Mouse (Mus musculus) effector memory CD4-positive, alpha-beta T cell, adult 5 months (primary cell): ENCODE data around the gene Zfp184. TPM values are rescaled to one million over a fixed set of nuclear protein-coding genes. Genes with fewer than 3 reads are reported as not detected.

Experiments
- polyA plus RNA-seq: library from polyadenylated mRNA; unstranded; fragments of 100-300 nt; shearing (Covaris generic); gene quantifications from one replicate; pipeline ENCODE4 v1.2.1, GENCODE M21; 2017

The Zfp184 gene
- 0.39 TPM for polyA plus RNA-seq

DNA sequence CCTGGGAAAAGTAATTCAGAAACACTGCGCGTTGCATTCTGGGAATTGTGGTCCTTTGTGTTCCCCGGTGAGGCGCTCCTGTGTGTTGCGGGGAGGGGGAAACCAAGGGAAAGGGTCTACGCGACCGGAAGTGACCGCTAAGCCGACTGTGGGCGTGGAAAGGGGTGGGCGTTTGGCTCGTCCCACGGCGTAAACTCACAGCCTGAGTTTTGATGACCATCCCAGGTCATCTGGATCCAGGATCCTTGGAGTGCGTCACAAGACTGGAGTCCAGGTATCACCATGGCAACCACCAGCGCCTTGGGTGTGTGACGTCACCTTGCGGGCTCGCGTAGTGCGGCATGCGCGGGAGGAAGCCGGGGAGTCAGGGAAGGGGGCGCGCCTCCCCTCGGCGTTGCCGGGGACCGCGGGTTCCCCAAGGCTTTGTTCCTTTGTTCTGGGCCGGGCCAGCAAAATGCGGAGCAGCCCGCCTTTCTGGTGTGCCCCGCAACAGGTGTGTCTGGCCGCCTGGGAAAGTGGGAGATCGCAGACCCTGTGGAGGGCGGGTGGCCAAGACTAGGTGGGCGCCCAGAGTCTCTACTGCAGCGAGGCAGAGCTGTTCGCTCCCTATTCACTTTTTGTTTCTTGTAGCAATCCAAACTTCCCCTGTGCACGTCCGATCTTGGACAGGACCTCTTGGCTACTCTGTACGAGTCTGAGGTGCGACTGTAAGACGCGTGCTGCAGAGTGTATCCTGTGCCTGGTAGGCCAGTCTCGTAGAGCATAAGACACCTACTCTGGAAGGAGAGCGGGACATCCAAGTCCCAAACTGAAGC is at the start of gene Zfp184:
TSS of gene Zfp184 (plus strand) at position 169 of the 815 bp plus-strand sequence.

DNA sequence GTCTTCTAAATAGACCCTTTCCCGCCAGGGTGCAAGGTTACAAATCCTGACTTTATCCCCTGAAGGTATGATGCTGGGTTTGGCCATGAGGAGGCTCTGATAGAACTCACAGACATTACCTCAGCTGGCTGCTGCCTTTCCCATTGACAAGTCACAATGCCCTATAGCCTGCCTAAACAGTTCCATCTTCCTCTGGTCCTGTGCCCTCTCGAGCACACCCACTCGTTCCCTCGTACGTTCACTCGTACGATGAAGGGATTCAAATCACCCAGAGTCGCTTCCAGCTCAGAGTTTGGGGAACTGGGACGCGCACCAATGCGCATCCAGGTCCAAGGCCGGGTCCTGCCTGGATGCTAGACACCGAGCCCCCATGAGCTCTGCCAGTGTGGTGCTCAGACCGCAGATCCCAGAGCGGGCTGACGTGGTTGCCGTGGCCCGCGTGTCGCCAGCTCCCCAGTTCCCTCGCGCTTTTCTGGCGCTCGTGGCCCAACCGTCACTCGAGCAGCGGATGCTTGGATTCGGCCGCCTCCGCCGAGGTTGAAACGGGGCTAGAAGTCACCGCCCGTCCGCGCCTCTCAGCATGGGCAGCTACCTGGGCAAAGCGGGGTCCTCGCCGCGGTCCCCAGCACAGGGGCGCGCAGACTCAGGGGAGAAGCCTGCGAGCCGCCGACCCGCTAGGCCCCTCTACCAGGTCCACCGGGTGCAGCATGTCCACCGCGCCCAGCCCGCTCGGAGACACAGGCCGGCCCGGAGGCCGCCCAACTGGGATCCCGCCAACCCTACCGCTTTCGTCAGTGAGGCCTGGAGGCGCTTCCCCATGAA is 36.3 kb downstream of the Zfp184 start, which contains the start of gene Pom121l2:
TSS of gene Pom121l2 (plus strand) at position 214 of the 822 bp plus-strand sequence.

DNA sequence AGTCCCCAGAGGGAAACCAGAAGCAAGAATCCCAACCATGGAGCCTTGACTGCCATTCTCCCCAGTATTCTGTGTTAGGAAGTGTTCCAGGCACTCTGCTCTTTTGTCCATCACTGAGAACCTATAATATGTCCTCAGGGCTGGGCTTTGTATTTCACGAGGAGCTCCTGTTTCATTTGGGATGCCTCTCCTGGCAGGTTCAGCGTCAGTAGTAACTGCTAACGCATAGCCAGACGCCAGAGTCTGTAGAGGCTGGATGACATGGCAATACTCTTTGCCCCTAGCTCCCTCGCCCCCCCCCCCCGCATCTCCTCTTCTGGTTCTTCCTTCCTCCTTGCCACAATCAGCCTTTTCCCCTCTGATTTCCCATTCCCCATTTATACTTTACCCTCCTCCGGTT is 64.7 kb downstream of the Zfp184 start, which contains the start of gene Prss16:
TSS of gene Prss16 (minus strand) at position 101 of the 400 bp plus-strand sequence.

Other genes with a start within 250 kb of the Zfp184 start
- not detected for gene Olfr1359, start 247.0 kb upstream of the Zfp184 start, polyA plus RNA-seq
- gene Hist1h2bl, start 229.0 kb upstream of the Zfp184 start, polyA plus RNA-seq = not detected
- gene Hist1h2ai, start 228.7 kb upstream of the Zfp184 start, polyA plus RNA-seq = not detected
- gene Hist1h3h, start 227.4 kb upstream of the Zfp184 start, polyA plus RNA-seq = not detected
- not detected for gene Hist1h2bm, start 223.1 kb upstream of the Zfp184 start, polyA plus RNA-seq
- not detected for gene Hist1h4j, start 210.0 kb upstream of the Zfp184 start, polyA plus RNA-seq
- not detected for gene Hist1h4k, start 194.6 kb upstream of the Zfp184 start, polyA plus RNA-seq
- gene Hist1h2ak, start 191.3 kb upstream of the Zfp184 start, polyA plus RNA-seq = not detected
- gene Hist1h2bn, start 191.0 kb upstream of the Zfp184 start, polyA plus RNA-seq = 1.1 TPM
- 0.70 TPM for gene Hist1h1b, start 164.5 kb upstream of the Zfp184 start, polyA plus RNA-seq
- 2.5 TPM for gene Hist1h3i, start 161.7 kb upstream of the Zfp184 start, polyA plus RNA-seq
- gene Hist1h2an, start 157.9 kb upstream of the Zfp184 start, polyA plus RNA-seq = not detected
- gene Hist1h2bp, start 157.6 kb upstream of the Zfp184 start, polyA plus RNA-seq = not detected
- gene Hist1h2bq, start 134.9 kb upstream of the Zfp184 start, polyA plus RNA-seq = 4.2 TPM
- gene Hist1h2ao, start 134.6 kb upstream of the Zfp184 start, polyA plus RNA-seq = 3.7 TPM
- 31.4 TPM for gene Hist1h4m, start 133.3 kb upstream of the Zfp184 start, polyA plus RNA-seq
- gene Hist1h4n, start 112.9 kb upstream of the Zfp184 start, polyA plus RNA-seq = 21.6 TPM
- gene Hist1h2ap, start 111.6 kb upstream of the Zfp184 start, polyA plus RNA-seq = 37.5 TPM
- gene Hist1h2br, start 111.4 kb upstream of the Zfp184 start, polyA plus RNA-seq = 3.9 TPM
- not detected for gene Pom121l2, start 36.1 kb downstream of the Zfp184 start, polyA plus RNA-seq
- 1.3 TPM for gene Prss16, start 64.6 kb downstream of the Zfp184 start, polyA plus RNA-seq
- gene Hist1h2ah, start 90.5 kb downstream of the Zfp184 start, polyA plus RNA-seq = 6.2 TPM
- not detected for gene Hist1h2bk, start 90.8 kb downstream of the Zfp184 start, polyA plus RNA-seq
- gene Hist1h4i, start 96.3 kb downstream of the Zfp184 start, polyA plus RNA-seq = 12.0 TPM
- gene Hist1h2ag, start 97.8 kb downstream of the Zfp184 start, polyA plus RNA-seq = 2.9 TPM
- not detected for gene Hist1h2bj, start 98.1 kb downstream of the Zfp184 start, polyA plus RNA-seq
- not detected for gene Vmn1r188, start 139.3 kb downstream of the Zfp184 start, polyA plus RNA-seq
- gene Vmn1r189, start 160.7 kb downstream of the Zfp184 start, polyA plus RNA-seq = not detected
- gene Vmn1r191, start 238.9 kb downstream of the Zfp184 start, polyA plus RNA-seq = 0.10 TPM
- not detected for gene Vmn1r192, start 246.0 kb downstream of the Zfp184 start, polyA plus RNA-seq